Mouse (Mus musculus) midbrain, embryonic 14.5 days (tissue): ENCODE results near the gene Commd4. TPM values are rescaled to one million over a fixed set of nuclear protein-coding genes. Genes with fewer than 3 reads are reported as not detected.
A peak's percentile ranks its signal among the peaks of the same experiment; 100 is the strongest.
"Not testable (repeated sequence)": the region's sequence is repeated elsewhere in the genome, so short reads cannot be mapped to it uniquely, and the experiment has no call there.

ENCODE experiments used
- ATAC-seq: fragments of 200-750 bp; cut with Nextera tagmentation; 2 replicates; pipeline ENCODE4 v1.8.0; 2017; ENCODE audit warnings: moderate number of reproducible peaks, moderate library complexity; ENCODE audit not compliant: low FRiP score, low TSS enrichment
- DNase-seq: peaks from one replicate; pipeline ENCODE4 v3.0.0-alpha.2; 2015
- H3K27ac ChIP-seq: fragments of 300-500 bp; sonication (generic); replicated peaks from 2 replicates; pipeline ENCODE4 v1.5.1; 2014; ENCODE audit warnings: mild to moderate bottlenecking, low read depth, low read length, moderate library complexity
- H3K27me3 ChIP-seq: fragments of 300-500 bp; sonication (generic); 2 replicates; pipeline ENCODE4 v1.6.1; 2014; ENCODE audit warnings: low read length, control low read depth, mixed read lengths; ENCODE audit not compliant: control insufficient read depth, insufficient read depth
- H3K36me3 ChIP-seq: fragments of 300-500 bp; sonication (generic); 2 replicates; pipeline ENCODE4 v1.6.1; 2014; ENCODE audit warnings: low read length, control low read depth; ENCODE audit not compliant: control insufficient read depth, insufficient read depth
- H3K4me1 ChIP-seq: fragments of 300-500 bp; sonication (generic); 2 replicates; pipeline ENCODE4 v1.6.1; 2014; ENCODE audit warnings: mild to moderate bottlenecking, antibody characterized with exemption, low read length, control low read depth; ENCODE audit not compliant: control insufficient read depth, insufficient read depth
- H3K4me2 ChIP-seq: fragments of 300-500 bp; sonication (generic); 2 replicates; pipeline ENCODE4 v1.6.1; 2014; ENCODE audit warnings: mild to moderate bottlenecking, low read length, moderate library complexity
- H3K4me3 ChIP-seq: fragments of 300-500 bp; sonication (generic); replicated peaks from 2 replicates; pipeline ENCODE4 v1.5.1; 2014; ENCODE audit warnings: low read depth, low read length
- H3K9ac ChIP-seq: fragments of 300-500 bp; sonication (generic); replicated peaks from 2 replicates; pipeline ENCODE4 v1.6.1; 2014; ENCODE audit warnings: mild to moderate bottlenecking, low read length, moderate library complexity
- H3K9me3 ChIP-seq: fragments of 300-500 bp; sonication (generic); 2 replicates; pipeline ENCODE4 v1.6.1; 2016; ENCODE audit warnings: low read length, control low read depth, mixed read lengths; ENCODE audit not compliant: control insufficient read depth
- WGBS: fragments of 180-500 bp; shearing (Covaris S2); extraction: QIAGEN DNeasy Blood & Tissue Kit; methylation state at CpG from one replicate; pipeline ENCODE4 v1.1.7; 2014; 5-methylcytosine and 5-hydroxymethylcytosine counted together
- polyA plus RNA-seq: library from polyadenylated mRNA; unstranded; fragments of >200 nt; fragmentation: Nextera tagmentation; extraction: Ambion mirVana; gene quantifications from 2 replicates; pipeline ENCODE4 v1.2.1, GENCODE M21; 2014

Gene Commd4
- polyA plus RNA-seq: 159 and 190 TPM in 2 replicates

DNA sequence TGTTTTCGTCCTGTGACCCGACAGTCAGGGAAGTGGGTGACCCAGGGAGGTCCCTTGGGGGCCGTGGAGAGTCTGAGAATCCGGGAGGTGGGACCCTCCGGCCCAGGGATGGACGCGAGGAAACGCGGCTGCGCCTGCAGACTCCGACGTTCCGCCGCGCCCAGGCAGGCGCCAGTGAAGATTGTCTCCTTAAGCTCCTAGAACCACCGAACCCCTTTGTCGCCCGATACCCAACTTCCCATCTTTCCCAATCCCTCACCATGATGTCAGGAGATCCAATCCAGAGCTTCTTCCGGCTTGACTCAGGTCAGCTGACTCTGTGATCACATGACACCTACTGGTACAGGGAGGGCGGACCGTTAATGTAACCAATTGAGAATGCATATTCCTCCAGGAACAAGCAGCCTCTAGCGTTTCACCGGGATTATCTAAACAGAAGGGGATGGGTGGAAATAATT is at the start of gene Commd4:
Gene Commd4 (minus strand): TSS at position 319 of the 458 bp plus-strand sequence.
- H3K9me3 ChIP-seq: no peaks in the 10 kb centered on the region
- ATAC-seq (peak; percentile 91), DNase-seq (peak; percentile 97)
- peak within 1 kb of the TSS; percentile 75 for H3K27ac ChIP-seq
- H3K27me3 ChIP-seq: no peaks in the 10 kb centered on the region
- H3K4me2 ChIP-seq: peak within 1 kb of the TSS; percentile 97
- under 1% methylated on average over 24 of the region's 24 CpGs for WGBS
- H3K4me1 ChIP-seq: peaks cover 10% of the 10 kb centered on the region
- peak within 1 kb of the TSS; percentile 89 for H3K4me3 ChIP-seq
- H3K9ac ChIP-seq: peak within 1 kb of the TSS; percentile 72
- peaks cover 13% of the 10 kb centered on the region for H3K36me3 ChIP-seq

- DNase-seq: no peak
- 71% methylated on average over 2 of the region's 2 CpGs for WGBS
- H3K27ac ChIP-seq: no peak overlapping the region
- no peak overlapping the region for H3K4me3 ChIP-seq
- H3K9me3 ChIP-seq: no peaks in the 10 kb centered on the region
- no peak overlapping the region for H3K9ac ChIP-seq
- no peak overlapping the region for H3K4me2 ChIP-seq
- no peaks in the 10 kb centered on the region for H3K36me3 ChIP-seq
- ATAC-seq: no peak
- H3K27me3 ChIP-seq: no peaks in the 10 kb centered on the region
- no peaks in the 10 kb centered on the region for H3K4me1 ChIP-seq
These were observed 48.8 kb upstream of the Commd4 start for GRCm38 (mm10) chr9:57206896-57207295.

- H3K27ac ChIP-seq, H3K4me1 ChIP-seq, H3K9me3 ChIP-seq, DNase-seq, H3K36me3 ChIP-seq, H3K27me3 ChIP-seq, ATAC-seq, H3K4me3 ChIP-seq, H3K4me2 ChIP-seq, H3K9ac ChIP-seq: not testable (repeated sequence)
- 92% methylated on average over 13 of the region's 13 CpGs for whole genome bisulfite sequencing
These were observed 45.4 kb upstream of the Commd4 start for GRCm38 (mm10) chr9:57203571-57203970.

DNA sequence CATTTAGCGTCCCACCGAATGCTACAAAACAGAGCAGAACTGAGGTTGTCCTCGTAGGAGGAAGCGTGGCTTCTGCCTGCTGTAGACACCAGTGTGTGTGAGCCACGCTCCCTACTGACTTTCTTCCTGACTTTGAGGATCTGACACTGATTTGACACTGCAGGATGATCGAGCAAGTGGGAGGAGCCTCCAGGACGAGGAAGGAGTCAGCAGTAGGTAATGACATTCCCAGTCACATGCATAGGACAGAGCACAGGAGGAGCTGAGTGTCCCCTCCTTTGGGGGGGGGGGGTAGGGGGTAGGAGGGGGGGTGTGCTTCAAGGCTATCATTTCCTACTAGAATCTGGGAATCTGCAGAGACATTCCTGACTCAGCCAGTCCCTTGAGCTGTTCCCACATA is 44.9 kb upstream of the Commd4 start:
- Histone ChIP-seq H3K27ac (no peak overlapping the region), H3K36me3 (no peaks in the 10 kb centered on the region), H3K9me3 (no peaks in the 10 kb centered on the region), H3K4me3 (no peak overlapping the region), H3K9ac (no peak overlapping the region), H3K4me1 (no peaks in the 10 kb centered on the region), H3K27me3 (no peaks in the 10 kb centered on the region), H3K4me2 (no peak overlapping the region)
- no peak for DNase-seq
- no peak for ATAC-seq
- 87% methylated on average over 7 of the region's 7 CpGs for WGBS

- WGBS: 78% methylated on average over 8 of the region's 8 CpGs
- Histone ChIP-seq H3K9me3 (no peaks in the 10 kb centered on the region), H3K27me3 (no peaks in the 10 kb centered on the region), H3K9ac (no peak overlapping the region), H3K36me3 (no peaks in the 10 kb centered on the region), H3K27ac (no peak overlapping the region), H3K4me1 (no peaks in the 10 kb centered on the region), H3K4me3 (no peak overlapping the region), H3K4me2 (no peak overlapping the region)
- ATAC-seq (no peak), DNase-seq (no peak)
These were observed 39.3 kb upstream of the Commd4 start for GRCm38 (mm10) chr9:57197414-57197813.

DNA sequence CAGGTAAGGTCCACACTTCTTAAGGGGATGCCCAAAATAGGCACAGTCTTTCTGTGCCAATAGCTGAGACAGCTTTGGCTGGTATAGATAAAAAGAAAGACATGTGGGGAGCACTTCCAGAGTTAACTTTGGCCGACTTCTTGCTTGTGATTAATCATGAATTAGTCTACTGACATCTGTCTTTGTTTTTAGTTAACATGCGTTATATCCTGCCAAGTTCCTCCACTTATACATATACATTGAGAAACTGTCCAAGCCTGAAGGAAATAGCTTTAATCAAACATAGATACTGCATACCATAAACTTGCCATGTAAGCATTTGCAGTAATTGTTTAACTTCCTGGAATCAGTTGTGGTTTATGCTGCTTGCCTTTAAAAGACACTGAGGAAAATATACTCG is 38.6 kb upstream of the Commd4 start:
- no peaks in the 10 kb centered on the region for H3K36me3 ChIP-seq
- H3K4me3 ChIP-seq: no peak overlapping the region
- ATAC-seq (no peak), DNase-seq (no peak)
- H3K27ac ChIP-seq: no peak overlapping the region
- WGBS: 84% methylated on average over 3 of the region's 3 CpGs
- no peak overlapping the region for H3K4me2 ChIP-seq
- no peaks in the 10 kb centered on the region for H3K4me1 ChIP-seq
- no peak overlapping the region for H3K9ac ChIP-seq
- H3K9me3 ChIP-seq: no peaks in the 10 kb centered on the region
- no peaks in the 10 kb centered on the region for H3K27me3 ChIP-seq

GRCm38 (mm10) chr9:57168411-57168810 is 10.3 kb upstream of the Commd4 start:
- H3K4me1 ChIP-seq: no peaks in the 10 kb centered on the region
- H3K36me3 ChIP-seq: no peaks in the 10 kb centered on the region
- 80% methylated on average over 5 of the region's 5 CpGs for WGBS
- H3K4me3 ChIP-seq: no peak overlapping the region
- DNase-seq (no peak), ATAC-seq (no peak)
- H3K27me3 ChIP-seq: no peaks in the 10 kb centered on the region
- no peak overlapping the region for H3K27ac ChIP-seq
- H3K9ac ChIP-seq: no peak overlapping the region
- H3K9me3 ChIP-seq: no peaks in the 10 kb centered on the region
- H3K4me2 ChIP-seq: no peak overlapping the region

DNA sequence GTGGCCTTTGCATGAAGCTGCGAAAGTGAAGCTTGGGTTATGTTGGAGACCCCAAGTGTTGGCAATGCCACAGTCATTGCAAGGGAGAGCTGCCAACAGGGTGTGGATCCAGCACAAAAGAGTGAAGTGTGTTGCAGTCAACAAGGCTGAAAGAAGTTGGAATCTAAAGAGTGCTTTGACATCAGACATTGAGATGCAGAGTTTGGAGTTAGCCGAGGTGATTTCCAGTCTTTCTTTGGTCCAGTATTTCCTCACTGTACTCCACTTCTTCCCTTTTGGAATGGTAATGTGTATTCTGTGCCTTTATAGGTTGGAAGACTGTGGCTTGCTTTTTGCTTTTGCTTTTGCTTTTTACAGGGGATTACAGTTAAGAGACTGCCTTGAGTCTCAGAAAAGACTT is 8.0 kb upstream of the Commd4 start:
- 89% methylated on average over 2 of the region's 2 CpGs for WGBS
- Histone ChIP-seq H3K9ac (no peak overlapping the region), H3K4me1 (no peaks in the 10 kb centered on the region), H3K4me2 (no peak overlapping the region), H3K4me3 (no peak overlapping the region), H3K36me3 (no peaks in the 10 kb centered on the region), H3K27ac (no peak overlapping the region), H3K9me3 (no peaks in the 10 kb centered on the region), H3K27me3 (no peaks in the 10 kb centered on the region)
- DNase-seq (no peak), ATAC-seq (no peak)

DNA sequence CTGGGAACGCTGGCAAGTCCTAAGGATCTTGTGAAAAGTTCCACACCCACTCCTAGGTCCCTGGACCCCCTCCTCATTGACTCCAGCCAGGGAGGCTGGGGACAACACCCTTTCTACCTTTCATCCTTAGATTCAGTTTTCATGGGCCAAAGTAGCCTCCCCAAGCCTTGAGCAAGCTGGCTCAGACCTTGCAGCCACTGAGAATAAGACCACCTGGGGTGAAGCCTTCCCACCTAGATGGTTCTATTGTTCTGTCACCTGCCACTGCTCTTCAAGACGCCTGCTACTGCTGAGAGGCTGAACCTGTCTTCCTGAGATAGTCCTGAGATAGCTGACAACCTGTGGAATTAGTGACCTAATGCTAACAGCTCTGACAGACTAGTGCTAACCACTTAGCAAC is 5.0 kb upstream of the Commd4 start:
- Histone ChIP-seq H3K4me1 (no peaks in the 10 kb centered on the region; the same call in 1 of the 2 replicates), H3K9me3 (no peaks in the 10 kb centered on the region), H3K4me3 (no peak overlapping the region), H3K27me3 (no peaks in the 10 kb centered on the region), H3K27ac (no peak overlapping the region), H3K36me3 (no peaks in the 10 kb centered on the region), H3K9ac (no peak overlapping the region), H3K4me2 (no peak overlapping the region)
- ATAC-seq: no peak
- 33% methylated on average over 2 of the region's 2 CpGs for WGBS
- DNase-seq: no peak
